Mouse (Mus musculus) cerebellum, adult 11-12 months (tissue): ENCODE data around the gene Mmp9.
A peak's percentile ranks its signal among the peaks of the same experiment; 100 is the strongest.

Source experiments
- DNase-seq: peaks from one replicate; pipeline ENCODE4 v3.0.0; 2022

The Mmp9 gene

DNA sequence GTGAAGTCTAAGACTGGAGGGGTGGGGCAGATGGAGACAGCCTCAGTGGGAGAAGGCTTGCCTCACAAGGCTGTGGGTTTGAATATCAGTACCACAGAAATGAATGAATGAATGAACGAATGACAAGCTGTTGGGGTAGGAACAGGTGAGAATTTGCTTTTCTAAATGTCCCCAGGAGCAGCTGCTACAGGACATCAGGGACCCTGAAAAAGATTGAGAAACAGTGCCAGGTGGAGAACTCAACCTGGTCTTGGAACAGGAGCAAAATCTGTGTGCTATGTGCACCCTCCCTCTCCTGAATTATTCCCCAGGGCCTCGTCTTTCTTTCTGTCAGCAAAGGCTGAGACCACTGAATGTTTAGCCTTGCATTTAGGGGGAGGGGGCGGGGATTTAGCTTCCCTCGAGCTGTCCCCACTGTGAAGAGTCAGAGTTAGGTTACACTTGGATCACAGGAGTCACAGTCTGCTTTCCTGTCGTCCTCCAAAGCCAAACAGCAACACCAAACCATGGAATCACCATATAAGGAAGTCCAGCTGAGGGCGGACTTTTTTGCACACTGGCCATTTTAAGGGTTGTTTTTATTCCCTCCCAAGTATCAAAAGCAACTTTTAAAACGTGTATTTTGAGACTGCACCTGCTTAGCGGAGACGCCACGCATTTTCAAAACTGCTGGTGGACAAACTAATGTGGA is at the start of gene Mmp9:
Mmp9 (plus strand) TSS at position 641 of the 691 bp plus-strand sequence.
- no peak for DNase-seq

DNA sequence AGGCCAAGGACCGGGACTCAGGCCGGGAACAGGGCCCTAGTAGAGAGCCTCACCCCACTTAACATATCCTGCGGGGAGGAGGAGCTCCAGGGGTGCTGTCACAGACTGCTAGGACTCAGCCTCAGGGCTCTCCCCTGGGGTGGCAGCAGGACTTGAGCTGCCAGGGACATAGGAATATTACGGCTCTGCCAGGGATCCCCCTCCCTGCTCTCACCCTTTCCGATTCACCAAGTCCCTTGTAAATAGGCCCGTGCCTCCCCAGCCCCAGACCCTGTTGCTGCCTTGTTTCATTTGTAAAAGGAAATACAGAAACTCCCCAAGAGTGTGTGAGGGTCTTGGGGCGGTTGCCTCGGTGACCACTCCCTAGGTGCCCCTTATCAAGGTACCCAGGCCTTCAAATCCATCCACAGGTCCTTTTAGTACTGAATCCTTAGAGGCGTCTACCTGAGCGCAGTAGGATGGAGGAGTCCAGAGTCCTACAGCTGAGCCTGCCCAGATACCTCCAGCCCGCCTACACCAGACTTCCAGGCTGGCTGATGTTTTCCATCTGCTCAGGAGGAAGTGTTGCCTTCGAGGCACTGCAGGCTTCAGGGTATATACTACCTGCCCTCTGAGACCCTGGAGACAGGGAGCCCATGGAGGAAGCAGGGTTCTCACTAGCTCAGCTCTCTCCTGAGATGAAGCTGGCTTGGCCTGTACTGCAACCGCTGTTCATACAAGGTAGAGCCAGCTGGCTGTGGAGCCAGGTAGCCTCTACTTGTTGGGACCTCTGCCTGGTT is 49.3 kb upstream of the Mmp9 start:
- no peak for DNase-seq

DNA sequence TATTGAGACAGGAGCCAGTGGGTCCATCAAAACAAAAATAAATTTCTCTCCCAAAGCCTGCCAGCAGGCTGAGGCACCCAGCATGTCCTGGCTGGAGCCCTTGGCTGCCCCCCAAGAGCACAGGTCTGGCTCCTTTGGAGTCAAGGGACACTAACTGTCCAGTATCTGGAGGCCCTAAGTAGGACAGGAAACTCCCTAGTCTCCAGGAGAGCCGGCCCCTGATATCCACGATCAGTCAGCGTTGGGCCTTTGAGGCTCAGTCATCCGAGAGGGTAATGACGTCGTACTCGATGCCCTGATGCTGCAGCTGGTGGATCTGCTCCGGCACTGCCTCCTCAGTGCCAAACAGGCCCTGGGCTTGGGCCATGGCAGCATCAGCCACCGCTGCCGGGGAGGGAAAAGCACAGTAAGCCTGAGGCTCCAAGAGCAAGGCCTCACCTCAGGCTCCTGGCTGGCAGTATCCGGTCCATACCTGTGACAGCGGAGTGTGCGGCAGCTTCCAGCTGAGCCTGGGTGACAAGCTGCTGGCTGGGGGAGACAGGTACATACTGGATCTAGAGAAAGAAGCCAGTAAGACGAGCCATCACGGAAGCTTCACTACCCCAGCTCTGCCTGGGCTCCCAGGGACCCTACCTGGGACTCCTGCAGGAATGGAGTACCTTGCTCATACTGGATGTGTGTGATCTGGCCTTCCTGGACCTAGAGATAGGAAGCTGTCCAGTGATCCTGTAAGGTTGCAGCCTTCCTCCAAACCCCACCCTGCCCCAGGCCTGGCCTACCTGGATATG is 48.5 kb upstream of the Mmp9 start:
- peak; percentile 80 for DNase-seq

DNA sequence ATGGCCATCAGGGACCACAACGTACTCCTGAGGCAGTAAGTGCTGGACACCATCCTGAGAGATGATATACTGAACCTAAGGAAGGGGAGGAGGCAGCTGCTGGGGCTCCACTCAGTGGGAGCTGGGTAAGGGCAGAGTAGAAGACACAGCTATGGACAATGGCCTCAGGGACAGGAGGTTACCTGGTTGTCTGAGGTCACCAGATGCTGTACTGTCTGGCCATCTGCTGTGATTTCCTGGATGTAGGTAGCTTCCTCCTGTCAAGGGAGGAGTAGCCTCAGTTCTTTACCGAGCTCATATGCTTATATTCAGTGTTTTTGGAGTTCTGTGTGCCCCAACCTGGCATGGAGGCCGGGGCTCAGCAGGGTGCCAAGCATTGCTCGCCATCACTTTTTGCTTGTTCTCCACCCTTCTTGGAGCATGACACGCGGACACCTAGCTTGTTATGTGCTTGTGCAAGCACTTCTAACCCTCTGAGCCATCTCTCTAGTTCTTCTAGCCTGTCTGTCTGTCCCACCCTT is 47.8 kb upstream of the Mmp9 start:
- peak; percentile 72 for DNase-seq

DNA sequence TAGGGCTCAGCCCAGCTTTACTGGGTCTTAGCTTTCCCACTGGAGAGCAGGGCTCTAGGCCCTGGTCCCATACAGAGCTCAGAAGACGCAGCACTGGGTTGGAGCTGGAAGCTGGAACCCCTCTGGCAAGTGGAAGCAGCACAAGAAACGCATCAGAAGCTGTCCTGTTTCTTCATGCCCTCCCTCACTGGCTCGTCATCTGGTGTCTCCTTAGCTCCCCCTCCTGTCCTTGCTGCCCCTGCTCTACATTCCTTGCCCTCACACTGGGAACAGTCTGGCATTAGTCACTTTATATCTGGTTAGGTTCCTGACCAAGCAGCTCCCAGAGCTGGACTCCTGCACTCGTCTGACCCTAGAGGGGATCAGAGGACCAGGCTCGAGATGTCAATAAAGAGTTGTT is 46.5 kb upstream of the Mmp9 start:
- no peak for DNase-seq

DNA sequence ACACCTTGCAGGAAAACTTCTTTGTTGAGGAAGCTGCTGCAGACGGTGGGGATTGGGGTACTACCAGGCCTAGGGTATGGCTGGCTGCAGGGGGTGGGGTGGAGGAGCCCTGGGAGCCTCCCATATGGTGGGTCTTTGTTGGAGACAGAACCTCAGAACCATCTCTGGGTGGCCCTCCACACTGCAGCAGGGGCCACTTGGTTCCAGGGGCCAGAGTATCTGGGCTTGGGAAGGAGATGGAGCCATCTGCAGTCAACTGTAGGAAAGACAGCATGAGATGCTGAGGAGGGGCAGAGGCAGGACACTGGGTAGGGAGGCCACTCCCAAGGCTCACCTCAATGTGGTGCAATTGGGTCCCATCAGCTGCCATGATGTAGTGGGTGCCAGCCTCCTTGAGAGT is 45.9 kb upstream of the Mmp9 start:
- DNase-seq: no peak

DNA sequence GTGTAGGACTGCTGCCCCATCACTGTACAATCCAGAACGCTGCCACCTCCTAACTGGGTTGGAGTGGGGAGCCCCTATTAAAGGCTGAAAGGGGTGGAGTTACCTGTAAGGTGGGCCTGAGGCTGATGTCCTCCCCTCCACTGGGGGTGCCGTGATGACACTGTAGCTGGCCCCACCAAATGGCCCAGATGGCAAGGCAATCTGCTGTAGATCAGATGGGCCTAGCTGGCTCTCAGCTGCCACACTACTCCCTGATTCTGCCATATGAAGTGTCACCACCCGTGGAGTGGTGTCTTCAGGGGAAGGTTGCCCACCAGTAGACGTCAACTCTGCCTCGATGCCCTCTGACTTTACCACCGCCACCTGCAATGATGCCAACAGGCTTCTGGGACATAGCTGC is 44.7 kb upstream of the Mmp9 start:
- peak; percentile 67 for DNase-seq

DNA sequence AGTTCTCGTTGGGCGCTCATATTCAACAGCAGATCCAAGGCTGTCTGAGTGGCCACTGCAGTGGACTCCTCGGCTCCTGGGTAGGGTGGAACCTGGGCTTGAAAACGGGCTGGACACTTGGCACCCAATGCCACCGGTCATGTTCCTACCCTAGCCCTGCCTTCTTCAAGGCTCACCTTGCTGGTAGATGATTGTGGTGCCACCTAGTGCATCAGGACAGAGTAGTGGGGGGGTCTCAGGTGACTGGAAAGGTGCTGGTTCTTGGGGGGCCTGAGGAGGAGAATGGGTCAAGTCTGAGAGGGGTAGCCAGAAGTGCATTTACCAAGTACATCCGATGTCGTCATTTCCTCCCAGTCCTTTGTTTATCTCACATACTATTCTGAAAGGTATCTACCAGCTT is 42.6 kb upstream of the Mmp9 start:
- no peak for DNase-seq

DNA sequence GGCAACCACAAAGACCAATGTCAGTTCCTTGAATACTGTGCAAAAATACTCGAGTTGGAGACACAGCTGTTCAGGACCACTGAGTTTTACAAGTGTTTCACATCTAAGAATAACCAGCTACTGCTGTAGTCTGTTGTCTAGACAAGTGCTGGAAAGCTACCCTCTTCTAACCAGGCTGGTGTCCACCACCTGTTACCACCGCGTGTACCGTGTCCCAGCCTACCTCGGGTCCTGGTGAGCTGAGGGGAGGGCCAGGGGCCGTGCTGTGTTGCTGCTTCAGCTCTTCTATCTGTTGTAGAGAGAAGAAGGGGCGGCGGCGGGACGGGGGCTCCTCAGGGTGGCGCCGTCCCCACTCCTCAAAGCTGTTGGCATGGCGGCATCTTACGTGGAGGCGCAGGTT is 41.5 kb upstream of the Mmp9 start:
- peak; percentile 32 for DNase-seq

DNA sequence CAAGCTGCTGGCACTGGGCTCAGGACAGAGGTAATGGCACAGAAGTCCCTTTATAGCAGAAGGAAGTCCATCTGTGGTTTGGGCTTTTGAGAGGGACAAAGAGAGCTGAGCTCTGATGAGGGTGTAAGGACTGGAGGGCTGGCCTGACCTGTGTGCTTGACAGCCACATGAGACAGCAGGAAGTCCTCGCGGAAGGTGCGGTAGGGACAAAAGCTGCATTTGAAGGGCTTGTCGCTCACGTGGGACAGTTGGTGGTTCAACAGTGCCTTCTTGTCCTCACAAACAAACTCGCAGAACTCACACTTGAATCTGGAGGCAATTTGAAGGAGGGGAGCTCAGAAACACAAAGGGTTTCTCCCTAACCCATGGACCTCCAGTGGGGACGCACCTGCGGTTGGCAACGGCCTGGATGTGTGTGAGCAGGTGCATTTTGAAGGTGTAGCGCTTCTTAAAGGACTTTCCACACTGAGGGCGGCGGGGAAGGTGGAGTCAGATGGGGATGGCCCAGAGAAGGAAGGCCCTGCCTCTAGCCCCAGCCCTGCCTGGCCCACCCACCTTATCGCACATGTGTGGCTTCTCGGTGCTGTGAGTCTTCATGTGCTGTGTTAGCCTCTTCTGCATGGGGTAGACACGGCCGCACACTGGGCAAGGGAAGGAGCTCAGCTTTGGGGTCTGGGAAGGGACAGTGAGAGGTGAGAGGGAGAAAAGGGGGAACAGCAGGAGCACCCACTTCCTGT is 40.7 kb upstream of the Mmp9 start:
- peak; percentile 19 for DNase-seq

DNA sequence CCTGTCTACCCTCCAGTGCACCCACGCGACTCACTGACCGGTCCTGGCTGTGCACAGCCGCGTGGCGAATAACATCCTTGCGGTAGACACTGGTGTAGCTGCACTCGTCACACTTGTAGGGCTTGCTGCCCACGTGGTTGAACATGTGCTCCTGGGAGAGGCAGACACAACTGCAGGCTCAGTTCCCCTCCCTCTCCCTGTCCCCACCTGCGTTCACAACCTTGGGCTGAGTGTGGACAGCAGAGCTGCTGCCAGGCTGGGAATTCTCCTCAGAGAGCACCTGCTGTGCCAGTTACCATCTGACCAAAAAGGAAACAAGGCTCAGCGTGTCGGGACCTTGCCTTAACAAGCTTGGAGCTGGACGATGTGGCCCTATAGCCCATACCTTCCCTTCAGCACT is 39.2 kb upstream of the Mmp9 start:
- DNase-seq: peak; percentile 70

DNA sequence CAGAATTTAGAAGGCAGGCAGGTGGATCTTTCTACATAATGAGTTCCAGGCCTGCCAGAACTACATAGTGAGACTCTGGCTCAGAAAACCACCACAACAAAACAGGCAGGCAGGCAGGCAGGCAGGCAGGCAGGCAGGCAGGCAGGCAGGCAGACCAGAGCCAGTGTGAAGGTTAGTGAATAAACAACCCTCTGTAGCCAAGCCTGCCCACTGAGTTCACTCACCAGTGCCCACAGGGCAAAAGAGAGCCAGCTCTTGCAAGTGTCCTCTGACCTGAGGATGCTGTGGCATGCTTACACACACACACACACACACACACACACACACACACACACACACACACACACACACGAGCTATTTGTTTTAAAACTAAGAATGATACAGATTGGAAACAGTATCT is 37.1 kb upstream of the Mmp9 start:
- DNase-seq: no peak

DNA sequence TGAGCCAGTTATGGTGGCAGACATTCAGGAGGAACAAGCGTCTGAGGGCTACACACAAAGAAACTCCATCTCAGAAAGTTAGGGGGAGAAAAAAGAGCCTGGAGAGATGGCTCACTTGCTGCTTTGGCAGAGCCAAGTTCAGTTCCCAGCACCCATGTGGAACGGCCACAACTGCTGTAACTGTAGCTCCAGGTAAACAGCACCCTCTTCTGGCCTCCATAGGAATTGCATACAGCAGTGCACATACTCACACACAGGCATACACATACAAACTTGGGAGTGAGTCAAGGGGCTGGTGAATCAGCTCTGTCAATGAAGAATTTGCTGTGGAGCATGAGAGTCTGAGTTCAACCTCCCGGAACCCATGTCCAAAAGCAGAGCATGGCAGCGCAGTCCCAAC is 34.5 kb upstream of the Mmp9 start:
- no peak for DNase-seq

DNA sequence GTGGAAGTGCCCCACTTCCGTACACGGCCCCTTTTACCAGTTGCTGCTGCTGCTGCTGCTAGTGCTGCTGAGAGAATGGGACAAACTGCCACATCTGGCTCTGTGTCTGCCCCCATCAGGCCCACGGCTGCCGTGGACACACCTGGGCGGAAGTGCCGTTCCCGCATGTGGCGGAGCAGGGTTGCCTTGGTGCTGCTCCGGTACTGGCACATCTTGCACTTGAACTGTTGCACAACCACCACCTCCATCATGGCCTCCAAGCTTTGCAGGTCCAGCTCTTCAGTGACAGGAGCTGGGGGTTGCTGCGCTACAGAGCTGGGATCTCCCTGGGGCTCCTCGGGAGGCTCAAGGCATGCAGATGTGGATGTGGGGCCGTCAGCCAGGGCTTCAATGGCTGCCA is 33.1 kb upstream of the Mmp9 start:
- DNase-seq: no peak

DNA sequence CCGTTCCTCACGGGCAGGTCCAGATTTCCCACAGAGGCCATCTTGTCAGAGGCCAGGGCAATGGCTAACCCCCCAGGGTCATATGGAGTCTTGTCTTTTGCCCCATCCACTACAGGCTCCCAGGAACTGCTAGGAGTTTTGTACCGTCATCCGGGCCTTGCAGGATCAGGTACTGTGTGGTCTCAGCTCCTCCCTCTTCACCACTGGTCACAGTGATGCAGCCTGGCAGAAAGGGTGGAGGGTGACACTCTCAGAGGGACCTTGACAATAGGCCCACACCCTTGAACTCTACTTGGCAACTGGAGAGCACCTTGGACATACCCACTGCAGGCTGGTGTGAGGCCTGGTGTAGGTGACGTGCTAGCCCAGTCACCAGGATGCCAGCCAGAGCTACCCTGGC is 32.6 kb upstream of the Mmp9 start:
- peak; percentile 41 for DNase-seq

DNA sequence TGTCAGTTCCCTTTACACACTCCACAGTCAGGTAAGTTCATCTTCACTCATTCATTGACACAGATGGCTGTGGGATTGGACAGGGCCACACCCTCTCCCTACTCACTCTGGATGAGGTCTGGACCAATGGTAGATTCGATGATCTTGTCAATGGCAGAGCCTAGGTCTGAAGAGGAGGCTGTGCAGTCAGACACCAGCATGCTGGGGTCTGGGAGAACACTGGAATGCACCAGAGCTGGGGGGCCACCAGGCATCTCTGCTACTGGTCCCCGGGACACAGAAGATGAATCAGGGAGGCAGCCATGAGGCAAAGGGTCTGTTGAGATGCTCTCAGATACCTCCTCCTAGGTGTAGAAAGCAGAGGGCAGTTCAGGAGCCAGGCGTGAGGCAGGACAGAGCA is 31.5 kb upstream of the Mmp9 start:
- no peak for DNase-seq

DNA sequence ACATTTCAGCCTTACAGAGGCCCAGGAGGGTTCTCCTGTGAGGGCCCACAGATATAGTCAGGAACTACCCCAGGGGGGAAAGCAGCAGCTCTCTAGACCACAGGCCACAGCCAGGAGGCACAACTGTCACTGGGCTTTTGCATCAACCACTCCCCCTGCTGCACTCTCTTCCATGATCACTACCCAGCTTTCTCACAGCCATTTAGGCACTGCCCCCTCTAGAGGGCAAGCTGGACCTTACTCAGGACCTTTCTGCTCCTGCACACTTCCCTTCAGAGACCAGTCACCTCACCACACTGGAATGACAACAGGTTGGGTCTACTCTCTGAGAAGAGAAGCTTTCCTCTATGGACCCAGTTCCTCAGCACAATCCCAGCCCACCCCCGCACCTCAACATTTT is 31.0 kb upstream of the Mmp9 start:
- peak; percentile 60 for DNase-seq

DNA sequence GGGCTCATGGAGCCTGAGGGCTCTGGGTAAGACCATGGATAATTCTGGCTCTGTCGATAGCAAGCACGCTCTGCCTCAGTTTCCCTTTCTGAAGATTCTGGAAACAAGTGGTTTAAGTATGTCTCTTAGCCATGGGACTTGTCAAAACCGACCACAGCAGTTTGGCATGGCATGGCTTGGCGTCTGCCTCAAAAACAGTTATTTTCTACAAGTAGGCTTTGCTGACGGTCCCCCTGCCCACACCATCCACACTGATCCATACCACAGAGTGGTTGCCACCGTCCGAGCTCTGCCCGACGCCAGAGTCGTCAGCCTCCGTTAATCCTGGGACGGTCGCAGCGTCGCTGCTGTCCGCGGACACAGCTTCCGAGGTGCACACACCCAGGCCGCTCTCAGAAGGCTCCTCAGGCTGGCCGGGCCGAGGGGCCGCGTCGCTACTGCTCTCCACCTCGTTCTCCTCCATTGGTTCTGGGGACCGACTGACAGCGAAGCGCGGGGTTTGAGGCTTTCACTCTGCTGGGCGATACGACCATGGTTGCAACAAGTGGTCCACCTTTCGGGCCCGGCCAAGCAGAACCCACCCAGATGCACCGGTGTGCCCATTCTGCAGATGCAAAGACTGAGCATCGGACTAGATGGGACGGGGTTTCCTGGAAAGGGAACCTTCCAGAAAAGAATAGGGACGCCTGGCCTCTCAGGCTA is 30.1 kb upstream of the Mmp9 start:
- DNase-seq: no peak

DNA sequence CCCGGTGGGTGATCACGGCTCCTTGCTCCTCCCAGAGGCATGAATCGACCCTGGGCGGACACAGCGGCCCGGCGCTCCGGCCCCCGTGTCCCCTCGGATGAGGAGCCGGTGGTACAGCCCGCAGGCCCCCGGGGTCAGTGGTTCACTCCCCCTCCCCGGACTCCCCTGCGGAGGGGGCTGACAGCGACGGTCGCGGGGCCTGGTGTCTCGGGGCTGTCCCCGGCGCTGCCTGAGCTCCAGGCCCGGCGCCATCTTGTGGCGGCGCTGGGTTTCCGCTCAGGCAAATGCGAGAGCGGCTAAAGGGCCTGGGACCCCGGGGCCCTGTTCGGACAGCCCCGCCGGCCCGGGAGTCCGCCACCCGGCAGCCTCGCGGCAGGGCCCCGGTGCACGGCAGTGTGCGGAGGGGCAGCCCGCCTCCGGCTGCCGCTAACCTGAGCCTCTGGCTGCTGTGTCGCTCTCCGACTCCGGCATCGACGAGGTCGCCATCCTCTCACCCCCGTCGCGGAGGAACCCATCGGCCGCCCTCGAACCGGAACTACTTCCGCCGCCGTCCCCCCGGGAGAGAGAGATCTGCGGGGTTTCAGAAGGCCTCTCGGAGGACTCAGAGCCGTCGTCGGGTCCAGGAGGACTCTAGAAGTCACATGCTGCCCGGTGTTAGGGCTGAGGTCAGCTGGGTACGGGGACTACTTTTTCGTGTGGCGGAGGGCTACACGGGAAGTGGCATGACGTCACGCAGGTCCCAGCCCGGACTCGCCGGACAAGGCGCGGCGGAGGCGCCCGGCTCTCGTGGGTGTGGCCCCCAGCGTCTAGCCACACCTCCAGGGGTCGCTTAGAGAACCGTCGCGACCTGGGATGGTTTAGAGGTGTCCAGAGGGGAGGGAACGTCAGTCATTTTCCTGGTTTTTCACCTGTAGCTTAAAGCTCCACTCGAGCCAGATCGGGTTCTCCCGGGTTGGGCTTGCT is 29.2 kb upstream of the Mmp9 start, which contains the start of gene Zfp335:
Zfp335 (minus strand) TSS at position 672 of the 963 bp plus-strand sequence.
- DNase-seq: peak; percentile 94

DNA sequence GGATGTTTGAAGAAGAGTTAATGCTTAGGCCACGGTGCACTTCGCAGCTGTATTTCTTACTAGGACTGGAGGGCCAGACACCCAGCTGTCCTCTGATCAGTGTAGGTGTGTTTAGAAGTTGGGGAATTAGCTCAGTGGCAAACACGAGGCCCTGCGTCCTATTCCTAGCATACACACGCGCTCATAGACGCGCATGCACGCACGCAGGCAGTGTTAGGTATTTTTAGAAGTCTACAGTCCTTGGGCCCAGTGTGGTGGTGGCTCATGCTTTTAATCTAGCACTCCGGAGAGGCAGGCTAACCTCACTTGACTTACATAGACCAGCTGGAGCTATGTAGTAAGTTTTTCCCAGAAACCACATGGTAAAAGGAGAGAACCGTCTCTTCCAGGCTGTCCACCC is 28.4 kb upstream of the Mmp9 start:
- peak; percentile 40 for DNase-seq
